Mouse (Mus musculus): ENCODE data around the gene Malsu1. TPM values are rescaled to one million over a fixed set of nuclear protein-coding genes. Genes with fewer than 3 reads are reported as not detected.

Malsu1 gene
- polyA plus RNA-seq, 1 experiment: 14.4 TPM

DNA sequence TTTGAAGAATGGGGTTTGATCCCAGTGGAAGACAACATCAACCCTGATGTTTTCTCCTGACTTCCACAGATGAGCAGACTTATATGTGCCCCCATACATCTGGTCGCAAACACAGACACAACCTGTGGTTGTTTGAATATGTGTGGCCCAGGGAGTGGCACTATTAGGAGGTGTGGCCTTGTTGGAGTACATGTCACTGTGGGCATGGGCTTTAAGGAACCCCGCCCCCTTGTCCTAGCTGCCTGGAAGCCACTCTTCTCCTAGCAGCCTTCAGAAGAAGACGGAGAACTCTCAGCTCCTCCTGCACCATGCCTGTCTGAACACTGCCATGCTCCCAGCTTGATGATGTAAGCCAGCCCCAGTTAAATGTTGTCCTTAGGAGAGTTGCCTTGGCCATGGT is 46.8 kb downstream of the Malsu1 start:
- WGBS: 71% methylated on average over 3 of the region's 3 CpGs
- no peak for DNase-seq (ENCODE audit: low read depth, low spot score)

DNA sequence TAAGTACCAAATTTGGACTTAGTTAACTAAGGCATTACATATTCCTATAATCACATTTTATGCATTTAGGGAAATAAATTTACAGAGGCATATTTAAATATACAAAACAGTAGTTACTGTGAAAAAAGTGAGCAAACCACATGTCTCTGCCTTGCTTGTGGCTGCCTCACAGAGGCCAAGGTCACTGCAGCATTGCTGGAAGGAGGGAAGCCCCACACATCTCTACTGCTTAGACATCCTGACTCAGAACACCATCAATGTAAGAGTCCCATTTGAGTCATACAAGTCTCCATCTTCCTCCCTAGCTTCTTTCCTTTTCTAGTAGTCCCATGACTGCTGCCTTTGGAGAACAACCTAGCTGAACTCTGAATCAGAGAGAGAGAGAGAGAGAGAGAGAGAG is 56.7 kb downstream of the Malsu1 start:
- DNase-seq (ENCODE audit: low read depth, low spot score): no peak

DNA sequence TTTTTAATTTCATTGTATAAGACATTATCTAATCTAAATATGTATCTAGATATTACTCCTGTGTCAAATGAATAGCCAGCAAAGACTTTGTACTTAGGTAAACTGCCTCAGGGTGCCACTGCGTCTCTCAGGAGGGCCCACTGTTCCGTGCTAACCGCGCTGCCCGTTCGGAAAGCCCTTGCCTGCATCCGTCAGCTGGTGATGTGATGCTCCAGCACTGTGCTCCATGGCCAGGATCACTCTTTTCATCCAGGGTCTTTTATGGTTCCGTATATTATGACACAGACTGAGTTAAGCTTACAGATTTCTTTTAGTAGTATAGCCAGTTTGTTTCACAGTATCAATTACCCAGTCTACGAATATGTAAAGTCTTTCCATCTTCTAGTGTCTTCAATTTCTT is 58.3 kb downstream of the Malsu1 start:
- WGBS: 91% methylated on average over 9 of the region's 9 CpGs
- DNase-seq (ENCODE audit: low read depth, low spot score): no peak

GRCm38 (mm10) chr6:49132352-49133090 is 58.9 kb downstream of the Malsu1 start:
- WGBS: 74% methylated on average over 6 of the region's 6 CpGs
- no peak for DNase-seq (ENCODE audit: low read depth, low spot score)

Other genes starting within 250 kb of the Malsu1 start
- 121 and 133 TPM in 2 replicates for gene Tmem176a, start 232.9 kb upstream of the Malsu1 start, polyA plus RNA-seq (2012; rRNA removed)
- gene Tmem176b, start 232.3 kb upstream of the Malsu1 start, polyA plus RNA-seq (2012; rRNA removed): 338 and 348 TPM in 2 replicates
- 312 and 658 TPM in 2 replicates for gene Aoc1, start 200.9 kb upstream of the Malsu1 start, polyA plus RNA-seq (2012; rRNA removed)
- gene 1600015I10Rik, start 143.9 kb upstream of the Malsu1 start, polyA plus RNA-seq (2012; rRNA removed): 0.06 TPM in 1 of 2 replicates, not detected in the other
- not detected in 2 replicates for gene Doxl2, start 98.8 kb upstream of the Malsu1 start, polyA plus RNA-seq (2012; rRNA removed)
- gene Svs1, start 86.9 kb upstream of the Malsu1 start, polyA plus RNA-seq (2012; rRNA removed): not detected in 2 replicates
- 1.4 and 2.4 TPM in 2 replicates for gene Gpnmb, start 37.2 kb upstream of the Malsu1 start, polyA plus RNA-seq (2012; rRNA removed)
- 0.10 TPM in 2 replicates for gene Igf2bp3, start 141.2 kb downstream of the Malsu1 start, polyA plus RNA-seq (2012; rRNA removed)
- 35.8 and 36.5 TPM in 2 replicates for gene Tra2a, start 190.2 kb downstream of the Malsu1 start, polyA plus RNA-seq (2012; rRNA removed)
- 1.2 TPM in 2 replicates for gene Ccdc126, start 245.5 kb downstream of the Malsu1 start, polyA plus RNA-seq (2012; rRNA removed)

Data from large intestine, adult 2 months (tissue).